Mouse (Mus musculus) hindbrain, embryonic 12.5 days (tissue): ENCODE results near the gene Acbd7. TPM values are rescaled to one million over a fixed set of nuclear protein-coding genes. Genes with fewer than 3 reads are reported as not detected.

ENCODE experiments used
- ATAC-seq: fragments of 200-750 bp; cut with Nextera tagmentation; 2 replicates; pipeline ENCODE4 v1.8.0; 2017; ENCODE audit warnings: moderate TSS enrichment; ENCODE audit not compliant: low FRiP score
- H3K27ac ChIP-seq: fragments of 300-500 bp; sonication (generic); 2 replicates; pipeline ENCODE4 v1.5.1; 2016; ENCODE audit warnings: mild to moderate bottlenecking
- H3K27me3 ChIP-seq: fragments of 300-500 bp; sonication (generic); 2 replicates; pipeline ENCODE4 v1.6.1; 2016; ENCODE audit warnings: mild to moderate bottlenecking
- H3K36me3 ChIP-seq: fragments of 300-500 bp; sonication (generic); 2 replicates; pipeline ENCODE4 v1.6.1; 2016; ENCODE audit warnings: mild to moderate bottlenecking
- H3K4me1 ChIP-seq: fragments of 300-500 bp; sonication (generic); 2 replicates; pipeline ENCODE4 v1.6.1; 2016
- H3K4me2 ChIP-seq: fragments of 300-500 bp; sonication (generic); replicated peaks from 2 replicates; pipeline ENCODE4 v1.6.1; 2016; ENCODE audit warnings: mild to moderate bottlenecking
- H3K4me3 ChIP-seq: fragments of 300-500 bp; sonication (generic); 2 replicates; pipeline ENCODE4 v1.5.1; 2016; ENCODE audit warnings: mild to moderate bottlenecking
- H3K9ac ChIP-seq: fragments of 300-500 bp; sonication (generic); 2 replicates; pipeline ENCODE4 v1.6.1; 2016; ENCODE audit warnings: mild to moderate bottlenecking, moderate library complexity
- H3K9me3 ChIP-seq: fragments of 300-500 bp; sonication (generic); replicated peaks from 2 replicates; pipeline ENCODE4 v1.6.1; 2016; ENCODE audit warnings: mild to moderate bottlenecking
- WGBS: fragments of 180-500 bp; shearing (Covaris S2); methylation state at CpG from one replicate; pipeline ENCODE4 v1.1.7; 2016; 5-methylcytosine and 5-hydroxymethylcytosine counted together
- polyA plus RNA-seq: library from polyadenylated mRNA; unstranded; fragments of >200 nt; fragmentation: Nextera tagmentation; extraction: Ambion mirVana; gene quantifications from 2 replicates; pipeline ENCODE4 v1.2.1, GENCODE M21; 2016

Gene Acbd7
- 0.48 and 1.2 TPM in 2 replicates for polyA plus RNA-seq

GRCm38 (mm10) chr2:3335611-3336301, at the start of gene Acbd7:
TSS of gene Acbd7 (plus strand) at chr2:3336168.
- no peak for ATAC-seq
- peak within 1 kb of the TSS; percentile 43 for H3K4me2 ChIP-seq
- H3K9me3 ChIP-seq = no peaks in the 10 kb centered on the region

GRCm38 (mm10) chr2:3286243-3286642, 49.7 kb upstream of the Acbd7 start:
- peaks cover 11% of the 10 kb centered on the region for H3K4me1 ChIP-seq
- no peak overlapping the region for H3K27ac ChIP-seq
- no peaks in the 10 kb centered on the region for H3K27me3 ChIP-seq
- H3K4me2 ChIP-seq = no peak overlapping the region
- no peak for ATAC-seq
- H3K36me3 ChIP-seq = no peaks in the 10 kb centered on the region
- no peak overlapping the region for H3K9ac ChIP-seq
- H3K9me3 ChIP-seq = no peaks in the 10 kb centered on the region
- H3K4me3 ChIP-seq = no peak overlapping the region
- WGBS = 89% methylated on average over 2 of the region's 2 CpGs

More at GRCm38 (mm10) chr2:3335611-3336301, at the start of gene Acbd7:
- peak within 1 kb of the TSS; percentile 18 for H3K4me3 ChIP-seq
- no peak within 1 kb of the TSS for H3K27ac ChIP-seq
- H3K9ac ChIP-seq = 0 out of 2 replicates have a peak within 1 kb of the TSS, but pooled peaks have one; percentile 35
- WGBS = 6% methylated on average over 20 of the region's 20 CpGs
- H3K27me3 ChIP-seq = peaks cover 11% of the 10 kb centered on the region; the same call in 1 of the 2 replicates
- H3K36me3 ChIP-seq = no peaks in the 10 kb centered on the region
- peaks cover 17% of the 10 kb centered on the region for H3K4me1 ChIP-seq

DNA sequence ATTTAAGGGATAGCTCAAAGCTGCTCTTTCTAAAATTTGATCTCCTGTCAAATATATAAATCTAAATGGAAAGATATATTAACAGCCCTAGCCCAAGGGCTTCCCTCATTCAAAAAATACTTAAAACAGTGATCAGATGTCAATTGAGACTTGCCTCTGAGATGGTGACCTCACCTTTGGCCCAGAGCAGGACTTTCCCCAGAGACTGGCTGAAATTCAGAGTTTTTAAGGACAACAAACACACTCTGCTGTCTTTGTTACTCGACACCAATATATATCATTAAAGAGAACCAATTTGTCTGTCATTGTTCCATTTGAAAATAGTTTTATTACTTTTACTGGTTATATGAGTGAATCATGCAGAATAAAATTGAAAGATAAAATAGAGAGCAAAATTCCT, 46.4 kb upstream of the Acbd7 start:
- no peaks in the 10 kb centered on the region for H3K27me3 ChIP-seq
- no peak overlapping the region for H3K27ac ChIP-seq
- WGBS = 78% methylated on average over 1 of the region's 1 CpGs
- H3K4me2 ChIP-seq = no peak overlapping the region
- H3K4me1 ChIP-seq = peaks cover 6% of the 10 kb centered on the region
- H3K36me3 ChIP-seq = no peaks in the 10 kb centered on the region
- ATAC-seq = no peak
- H3K4me3 ChIP-seq = no peak overlapping the region
- no peaks in the 10 kb centered on the region for H3K9me3 ChIP-seq
- H3K9ac ChIP-seq = no peak overlapping the region

DNA sequence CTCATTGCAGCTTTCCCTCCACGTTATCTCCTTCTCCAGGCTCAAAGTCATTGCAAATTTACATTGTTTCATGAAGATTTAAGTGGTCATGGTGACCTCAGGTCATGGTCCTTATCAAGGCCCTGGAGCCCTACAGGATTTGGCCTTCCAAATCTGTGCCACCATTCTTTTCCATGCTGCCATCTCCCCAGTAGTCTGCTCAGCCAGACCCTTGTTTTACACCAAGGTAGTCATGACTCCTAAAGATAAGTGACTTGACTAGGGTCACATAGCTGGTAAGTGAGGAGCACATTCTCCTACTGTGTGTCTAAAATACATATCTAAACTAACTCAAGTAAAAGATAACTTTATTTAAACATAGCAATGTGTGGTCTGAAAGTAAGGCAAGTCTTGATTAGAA, 43.8 kb upstream of the Acbd7 start:
- H3K36me3 ChIP-seq = no peaks in the 10 kb centered on the region

GRCm38 (mm10) chr2:3295826-3296225, 40.1 kb upstream of the Acbd7 start:
- Histone ChIP-seq H3K9me3 (no peaks in the 10 kb centered on the region), H3K4me2 (no peak overlapping the region), H3K4me3 (no peak overlapping the region), H3K27ac (no peak overlapping the region), H3K9ac (no peak overlapping the region), H3K36me3 (no peaks in the 10 kb centered on the region), H3K4me1 (no peaks in the 10 kb centered on the region), H3K27me3 (no peaks in the 10 kb centered on the region)
- ATAC-seq = no peak
- 93% methylated on average over 7 of the region's 7 CpGs for WGBS

More for the DNA sequence above, 43.8 kb upstream of the Acbd7 start:
- H3K4me3 ChIP-seq = no peak overlapping the region
- no peaks in the 10 kb centered on the region for H3K9me3 ChIP-seq
- ATAC-seq = no peak
- no peak overlapping the region for H3K9ac ChIP-seq
- H3K27me3 ChIP-seq = no peaks in the 10 kb centered on the region
- H3K4me2 ChIP-seq = no peak overlapping the region
- H3K4me1 ChIP-seq = no peaks in the 10 kb centered on the region
- H3K27ac ChIP-seq = no peak overlapping the region
- 96% methylated on average over 1 of the region's 1 CpGs for WGBS

DNA sequence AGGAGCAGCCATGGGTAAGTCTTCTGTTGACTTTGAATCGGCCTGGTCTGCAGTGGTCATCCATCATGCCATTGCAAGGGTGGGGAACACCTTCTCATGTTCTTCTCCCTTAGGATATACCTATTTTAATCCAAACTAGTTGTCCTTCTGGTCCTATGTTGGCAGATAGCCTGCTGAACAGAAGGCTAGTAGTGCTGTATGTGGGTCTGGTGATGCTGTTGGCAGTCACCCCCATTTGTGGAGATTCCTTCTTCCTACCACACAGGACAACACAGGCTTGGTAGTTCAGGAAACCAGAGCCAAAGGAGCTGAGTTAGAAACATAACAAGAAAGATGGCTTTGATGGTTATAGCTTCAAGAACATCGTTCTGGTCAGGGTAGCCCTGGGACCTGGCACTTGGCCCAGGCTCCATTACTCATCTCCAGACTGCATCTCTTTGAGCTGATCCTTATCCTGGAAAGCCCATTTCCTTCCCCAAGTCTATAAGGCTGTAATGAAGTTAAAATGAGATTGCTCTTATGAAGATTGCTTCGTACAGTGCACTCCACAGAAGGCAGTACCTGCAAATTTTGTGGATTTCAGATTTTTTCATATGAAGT, 30.4 kb upstream of the Acbd7 start:
- 84% methylated on average over 3 of the region's 3 CpGs for WGBS
- H3K27ac ChIP-seq = no peak overlapping the region
- H3K36me3 ChIP-seq = peaks cover 7% of the 10 kb centered on the region; the same call in 1 of the 2 replicates
- no peak for ATAC-seq
- H3K4me1 ChIP-seq = no peaks in the 10 kb centered on the region
- H3K27me3 ChIP-seq = no peaks in the 10 kb centered on the region
- H3K4me2 ChIP-seq = no peak overlapping the region
- no peak overlapping the region for H3K4me3 ChIP-seq
- H3K9ac ChIP-seq = no peak overlapping the region
- no peaks in the 10 kb centered on the region for H3K9me3 ChIP-seq

GRCm38 (mm10) chr2:3323132-3323531, 12.8 kb upstream of the Acbd7 start:
- Histone ChIP-seq H3K27me3 (no peaks in the 10 kb centered on the region), H3K4me1 (no peaks in the 10 kb centered on the region), H3K27ac (no peak overlapping the region), H3K9ac (no peak overlapping the region), H3K9me3 (no peaks in the 10 kb centered on the region), H3K4me2 (no peak overlapping the region), H3K36me3 (peaks cover 47% of the 10 kb centered on the region), H3K4me3 (no peak overlapping the region)
- ATAC-seq = no peak
- 93% methylated on average over 2 of the region's 2 CpGs for WGBS

DNA sequence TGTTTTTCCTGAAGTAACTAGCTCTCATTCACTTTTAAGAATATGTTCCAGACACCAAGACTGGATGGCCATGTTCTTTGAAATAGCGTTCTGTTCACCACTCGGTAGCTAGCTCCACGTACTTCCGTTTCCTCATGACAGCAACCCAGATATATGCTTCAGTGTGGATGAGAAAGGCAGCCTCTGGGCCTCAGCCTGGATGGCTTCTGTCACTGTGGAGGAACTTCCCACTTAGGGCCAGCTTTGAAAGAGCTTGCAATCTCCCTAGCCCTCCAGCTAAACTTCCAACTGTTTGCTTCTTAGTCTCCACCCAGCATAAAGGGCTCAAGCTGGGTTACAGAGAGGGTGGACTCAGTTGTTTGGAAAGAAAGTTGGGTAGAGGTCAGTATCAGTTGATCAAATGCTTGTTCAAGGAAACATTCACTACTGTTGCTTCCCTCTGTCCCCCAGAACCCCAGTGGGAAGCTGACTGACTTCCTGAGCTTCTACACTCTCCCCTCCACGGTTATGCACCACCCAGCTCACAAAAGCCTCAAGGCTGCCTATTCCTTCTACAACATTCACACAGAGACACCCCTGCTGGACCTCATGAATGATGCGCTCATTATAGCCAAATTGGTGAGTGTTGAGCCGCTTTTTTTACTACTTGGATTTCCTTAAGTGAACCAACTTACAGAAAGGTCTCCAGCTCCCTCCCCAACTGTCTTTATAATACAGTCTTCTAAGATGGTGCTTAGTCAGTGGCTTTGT, 11.4 kb upstream of the Acbd7 start:
- Histone ChIP-seq H3K4me3 (no peak overlapping the region), H3K4me2 (no peak overlapping the region), H3K9me3 (no peaks in the 10 kb centered on the region), H3K4me1 (no peaks in the 10 kb centered on the region), H3K36me3 (peaks cover 50% of the 10 kb centered on the region), H3K27ac (no peak overlapping the region), H3K27me3 (no peaks in the 10 kb centered on the region), H3K9ac (no peak overlapping the region)
- ATAC-seq = no peak
- 95% methylated on average over 7 of the region's 7 CpGs for WGBS

- H3K4me2 ChIP-seq = no peak overlapping the region
- H3K27ac ChIP-seq = no peak overlapping the region
- no peaks in the 10 kb centered on the region for H3K27me3 ChIP-seq
- no peak overlapping the region for H3K4me3 ChIP-seq
- peaks cover 50% of the 10 kb centered on the region for H3K36me3 ChIP-seq
- no peak overlapping the region for H3K9ac ChIP-seq
- WGBS = 94% methylated on average over 1 of the region's 1 CpGs
- ATAC-seq = no peak
- peaks cover 9% of the 10 kb centered on the region for H3K4me1 ChIP-seq
- no peaks in the 10 kb centered on the region for H3K9me3 ChIP-seq
Measured at GRCm38 (mm10) chr2:3326547-3326946, 9.4 kb upstream of the Acbd7 start.

DNA sequence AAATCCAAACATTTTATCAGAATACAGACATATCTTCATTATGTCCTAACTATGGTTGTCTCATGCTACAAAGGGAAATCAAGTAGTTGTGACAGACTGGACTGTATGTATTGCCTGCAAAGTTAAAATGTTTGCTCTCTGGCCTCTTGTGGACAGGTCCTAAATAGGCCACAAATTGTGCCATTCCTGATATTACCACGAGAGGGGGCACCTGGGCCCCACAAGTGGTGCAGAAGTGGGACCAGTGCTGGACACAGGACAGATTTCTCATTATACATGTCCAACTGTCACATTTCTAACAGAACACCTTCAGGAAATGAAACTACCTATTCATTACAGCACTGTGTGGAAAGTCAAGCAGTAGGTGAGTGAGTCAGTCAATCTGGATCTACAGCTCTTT, 8.6 kb upstream of the Acbd7 start:
- Histone ChIP-seq H3K36me3 (peaks cover 47% of the 10 kb centered on the region), H3K9me3 (no peaks in the 10 kb centered on the region), H3K4me3 (no peak overlapping the region), H3K27ac (no peak overlapping the region), H3K4me1 (peaks cover 14% of the 10 kb centered on the region), H3K27me3 (no peaks in the 10 kb centered on the region), H3K9ac (no peak overlapping the region), H3K4me2 (no peak overlapping the region)
- no peak for ATAC-seq
- 44% methylated on average over 1 of the region's 1 CpGs for WGBS

- WGBS = 80% methylated on average over 5 of the region's 5 CpGs
- Histone ChIP-seq H3K27me3 (0 out of 2 replicates have a peak, but pooled peaks cover 4% of the 10 kb centered on the region), H3K9ac (peak overlapping the region; percentile 76; the same call in 1 of the 2 replicates), H3K4me3 (peak overlapping the region; percentile 73), H3K36me3 (peaks cover 19% of the 10 kb centered on the region), H3K4me1 (peaks cover 17% of the 10 kb centered on the region), H3K9me3 (no peaks in the 10 kb centered on the region), H3K27ac (no peak overlapping the region), H3K4me2 (peak overlapping the region; percentile 68)
- no peak for ATAC-seq
Measured at GRCm38 (mm10) chr2:3331071-3331703, 4.8 kb upstream of the Acbd7 start.

DNA sequence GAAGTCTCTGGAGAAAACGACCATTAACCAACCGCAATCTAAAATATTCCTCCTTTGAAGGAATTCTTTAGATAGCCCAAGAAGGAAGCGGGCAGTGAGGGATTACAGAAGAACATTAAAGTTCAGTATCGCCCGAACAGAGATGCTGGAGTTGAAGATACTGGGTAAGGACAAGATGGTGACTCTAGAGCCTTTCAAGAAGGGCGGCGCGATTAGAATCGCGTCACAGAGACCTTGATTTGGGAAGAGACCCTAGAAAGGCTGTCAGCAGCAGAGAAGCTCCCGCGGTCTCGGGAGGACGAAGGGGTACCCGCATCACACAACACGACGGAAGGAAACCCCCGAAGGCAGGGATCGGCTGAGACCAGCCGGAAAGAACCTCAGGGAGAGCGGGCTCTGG, 3.9 kb upstream of the Acbd7 start:
- WGBS = 2% methylated on average over 21 of the region's 21 CpGs
- H3K4me1 ChIP-seq = peaks cover 19% of the 10 kb centered on the region
- no peak for ATAC-seq
- H3K4me3 ChIP-seq = peak overlapping the region; percentile 73
- H3K4me2 ChIP-seq = peak overlapping the region; percentile 68
- H3K9me3 ChIP-seq = no peaks in the 10 kb centered on the region
- H3K27me3 ChIP-seq = 0 out of 2 replicates have a peak, but pooled peaks cover 4% of the 10 kb centered on the region
- H3K27ac ChIP-seq = peak overlapping the region; percentile 57; the same call in 1 of the 2 replicates
- peaks cover 13% of the 10 kb centered on the region; the same call in 1 of the 2 replicates for H3K36me3 ChIP-seq
- peak overlapping the region; percentile 76 for H3K9ac ChIP-seq
